ENCODE assay signal across 15 mouse cellular contexts in genomic region chr17:78254256-78254655, GRCm38 (mm10). TPM values are rescaled to one million over a fixed set of nuclear protein-coding genes. Genes with fewer than 3 reads are reported as not detected.
A peak's percentile ranks its signal among the peaks of the same experiment; 100 is the strongest.
DNase-seq lines count a peak whose midpoint lies in the region; ATAC-seq lines count a peak whose summit lies in the region.
"Had no signal": no experiment of that assay in that cellular context is flagged by ENCODE, and none has a peak within 500 bp of the region (broad histone marks: within the 10 kb centered on the region; RNA-seq: fewer than 3 reads in every experiment).

No protein-coding gene starts in this region.

- H3K9ac ChIP-seq in hindbrain, embryonic 11.5 days (ENCODE audit: low read depth, low read length), result no peak overlapping the region
- no peak overlapping the region for H3K9ac ChIP-seq in hindbrain, embryonic 13.5 days
- no peak overlapping the region for H3K9ac ChIP-seq in midbrain, embryonic 15.5 days
- H3K9ac ChIP-seq: lung, embryonic 14.5 days had no signal

- no peak overlapping the region for H3K4me2 ChIP-seq in hindbrain, embryonic 11.5 days (replicated peaks; ENCODE audit: low read depth, low read length)
- H3K4me2 ChIP-seq in hindbrain, embryonic 13.5 days, result 0 out of 2 replicates have a peak overlapping the region, but pooled peaks have one; percentile 6
- peak overlapping the region; percentile 12; the same call in 1 of the 2 replicates for H3K4me2 ChIP-seq in midbrain, embryonic 15.5 days
- H3K4me2 ChIP-seq: heart, embryonic 11.5 days; lung, embryonic 14.5 days had no signal

- H3K4me3 ChIP-seq in hindbrain, embryonic 11.5 days (ENCODE audit: low read depth, low read length), result no peak overlapping the region
- H3K4me3 ChIP-seq in hindbrain, embryonic 10.5 days, result no peak overlapping the region
- no peak overlapping the region for H3K4me3 ChIP-seq in embryonic facial prominence, embryonic 10.5 days
- no peak overlapping the region for H3K4me3 ChIP-seq in hindbrain, embryonic 13.5 days
- H3K4me3 ChIP-seq in midbrain, embryonic 15.5 days, result no peak overlapping the region
- H3K4me3 ChIP-seq: myocyte had no signal

- DNase-seq in hindbrain, embryonic 11.5 days (ENCODE audit: low spot score), result no peak
- DNase-seq in hindbrain, embryonic 10.5 days (ENCODE audit: low spot score), result no peak
- peak; percentile 25 for DNase-seq in embryonic facial prominence, embryonic 10.5 days (ENCODE audit: low spot score)
- DNase-seq in left cerebral cortex, adult 11 months (ENCODE audit: low spot score), result no peak
- no peak for DNase-seq in adrenal gland, postnatal 4 days (ENCODE audit: low spot score in 2 of 2)
- DNase-seq: adrenal gland, postnatal 25 days; cerebellum, postnatal 25 days; lung, embryonic 14.5 days; right cerebral cortex, adult 18-20 months; thymus, postnatal 25 days had no signal

- no peaks in the 10 kb centered on the region for H3K36me3 ChIP-seq in hindbrain, embryonic 11.5 days (ENCODE audit: control insufficient read depth, insufficient read depth, low read length)
- H3K36me3 ChIP-seq in hindbrain, embryonic 10.5 days, result no peaks in the 10 kb centered on the region
- no peaks in the 10 kb centered on the region for H3K36me3 ChIP-seq in embryonic facial prominence, embryonic 10.5 days (replicated peaks)
- no peaks in the 10 kb centered on the region for H3K36me3 ChIP-seq in hindbrain, embryonic 13.5 days
- H3K36me3 ChIP-seq in midbrain, embryonic 15.5 days (replicated peaks), result no peaks in the 10 kb centered on the region

- peak; percentile 49; the same call in 1 of the 2 replicates for ATAC-seq in hindbrain, embryonic 11.5 days (ENCODE audit: low FRiP score)
- peak; percentile 60 for ATAC-seq in hindbrain, embryonic 13.5 days (ENCODE audit: low FRiP score)
- ATAC-seq in midbrain, embryonic 15.5 days (replicated peaks), result peak; percentile 38
- ATAC-seq: intestine, embryonic 16.5 days had no signal

- no peak overlapping the region for H3K27ac ChIP-seq in hindbrain, embryonic 11.5 days (ENCODE audit: low read depth, low read length)
- no peak overlapping the region for H3K27ac ChIP-seq in hindbrain, embryonic 10.5 days
- H3K27ac ChIP-seq in embryonic facial prominence, embryonic 10.5 days (replicated peaks), result no peak overlapping the region
- H3K27ac ChIP-seq in hindbrain, embryonic 13.5 days, result 0 out of 2 replicates have a peak overlapping the region, but pooled peaks have one; percentile 5
- no peak overlapping the region for H3K27ac ChIP-seq in midbrain, embryonic 15.5 days

- WGBS in hindbrain, embryonic 11.5 days, result 58% methylated on average over 8 of the region's 8 CpGs
- WGBS in hindbrain, embryonic 10.5 days, result 73% methylated on average over 8 of the region's 8 CpGs
- WGBS in embryonic facial prominence, embryonic 10.5 days, result 72% methylated on average over 8 of the region's 8 CpGs
- 44% methylated on average over 8 of the region's 8 CpGs for WGBS in hindbrain, embryonic 13.5 days
- WGBS in midbrain, embryonic 15.5 days, result 49% methylated on average over 8 of the region's 8 CpGs

- H3K9me3 ChIP-seq in hindbrain, embryonic 11.5 days (ENCODE audit: control insufficient read depth, low read length), result no peaks in the 10 kb centered on the region
- H3K9me3 ChIP-seq in hindbrain, embryonic 10.5 days, result no peaks in the 10 kb centered on the region
- no peaks in the 10 kb centered on the region for H3K9me3 ChIP-seq in embryonic facial prominence, embryonic 10.5 days
- H3K9me3 ChIP-seq in hindbrain, embryonic 13.5 days, result no peaks in the 10 kb centered on the region
- no peaks in the 10 kb centered on the region for H3K9me3 ChIP-seq in midbrain, embryonic 15.5 days

- H3K27me3 ChIP-seq in hindbrain, embryonic 11.5 days (ENCODE audit: control insufficient read depth, insufficient read depth, low read length), result no peaks in the 10 kb centered on the region
- H3K27me3 ChIP-seq in hindbrain, embryonic 10.5 days (ENCODE audit: insufficient read depth, poor library complexity, severe bottlenecking), result no peaks in the 10 kb centered on the region
- H3K27me3 ChIP-seq in embryonic facial prominence, embryonic 10.5 days (replicated peaks; ENCODE audit: low read depth, poor library complexity, severe bottlenecking), result no peaks in the 10 kb centered on the region
- no peaks in the 10 kb centered on the region for H3K27me3 ChIP-seq in hindbrain, embryonic 13.5 days
- H3K27me3 ChIP-seq in midbrain, embryonic 15.5 days (replicated peaks), result no peaks in the 10 kb centered on the region

- no peaks in the 10 kb centered on the region for H3K4me1 ChIP-seq in hindbrain, embryonic 11.5 days (replicated peaks; ENCODE audit: control insufficient read depth, insufficient read depth, low read length)
- H3K4me1 ChIP-seq in hindbrain, embryonic 10.5 days (replicated peaks), result peaks cover 16% of the 10 kb centered on the region
- peaks cover 19% of the 10 kb centered on the region for H3K4me1 ChIP-seq in embryonic facial prominence, embryonic 10.5 days
- peaks cover 13% of the 10 kb centered on the region for H3K4me1 ChIP-seq in hindbrain, embryonic 13.5 days (replicated peaks)
- peaks cover 10% of the 10 kb centered on the region for H3K4me1 ChIP-seq in midbrain, embryonic 15.5 days

RNA-seq across cellular contexts. Expression of gene Crim1, which starts 54.2 kb away (rescaled TPM):
- polyA plus RNA-seq in hindbrain, embryonic 11.5 days (2014; fragmentation: Nextera tagmentation; extraction: Ambion mirVana), result 5.8 TPM in 2 replicates
- polyA plus RNA-seq in hindbrain, embryonic 10.5 days (2016; fragmentation: Nextera tagmentation; extraction: Ambion mirVana), result 3.4 and 4.3 TPM in 2 replicates
- 2.2 and 2.7 TPM in 2 replicates for polyA plus RNA-seq in embryonic facial prominence, embryonic 10.5 days (2016; fragmentation: Nextera tagmentation; extraction: Ambion mirVana)
- 9.8 and 10.4 TPM in 2 replicates for polyA plus RNA-seq in hindbrain, embryonic 13.5 days (2015; fragmentation: Nextera tagmentation; extraction: Ambion mirVana)
- 11.6 and 13.1 TPM in 2 replicates for polyA plus RNA-seq in midbrain, embryonic 15.5 days (2015; fragmentation: Nextera tagmentation; extraction: Ambion mirVana)
- 10 to 100 TPM; 33.2 to 38.1 TPM for total RNA-seq in adrenal gland, postnatal 4 days (2021)
